Mouse (Mus musculus) intestine, embryonic 15.5 days (tissue): ENCODE measurements around the gene Actr3b. TPM values are rescaled to one million over a fixed set of nuclear protein-coding genes. Genes with fewer than 3 reads are reported as not detected.
"Not testable (repeated sequence)": the region's sequence is repeated elsewhere in the genome, so short reads cannot be mapped to it uniquely, and the experiment has no call there.

Source experiments
- ATAC-seq: fragments of 200-750 bp; cut with Nextera tagmentation; 2 replicates; pipeline ENCODE4 v1.8.0; 2017; ENCODE audit warnings: moderate TSS enrichment, moderate library complexity
- H3K27ac ChIP-seq: fragments of 300-500 bp; sonication (generic); 2 replicates; pipeline ENCODE4 v1.5.1; 2015; ENCODE audit warnings: mild to moderate bottlenecking, inconsistent platforms
- H3K27me3 ChIP-seq: fragments of 300-500 bp; sonication (generic); replicated peaks from 2 replicates; pipeline ENCODE4 v1.6.1; 2015; ENCODE audit warnings: inconsistent platforms
- H3K36me3 ChIP-seq: fragments of 300-500 bp; sonication (generic); 2 replicates; pipeline ENCODE4 v1.6.1; 2015; ENCODE audit warnings: inconsistent platforms
- H3K4me1 ChIP-seq: fragments of 300-500 bp; sonication (generic); replicated peaks from 2 replicates; pipeline ENCODE4 v1.6.1; 2015; ENCODE audit warnings: inconsistent platforms
- H3K4me2 ChIP-seq: fragments of 300-500 bp; sonication (generic); replicated peaks from 2 replicates; pipeline ENCODE4 v1.6.1; 2015; ENCODE audit warnings: mild to moderate bottlenecking, inconsistent platforms
- H3K4me3 ChIP-seq: fragments of 300-500 bp; sonication (generic); replicated peaks from 2 replicates; pipeline ENCODE4 v1.5.1; 2015; ENCODE audit warnings: inconsistent platforms
- H3K9ac ChIP-seq: fragments of 300-500 bp; sonication (generic); 2 replicates; pipeline ENCODE4 v1.6.1; 2015; ENCODE audit warnings: inconsistent platforms
- H3K9me3 ChIP-seq: fragments of 300-500 bp; sonication (generic); 2 replicates; pipeline ENCODE4 v1.6.1; 2016; ENCODE audit warnings: inconsistent platforms
- WGBS: fragments of 180-500 bp; shearing (Covaris S2); methylation state at CpG from one replicate; pipeline ENCODE4 v1.1.7; 2015; 5-methylcytosine and 5-hydroxymethylcytosine counted together
- polyA plus RNA-seq: library from polyadenylated mRNA; unstranded; fragments of >200 nt; fragmentation: Nextera tagmentation; extraction: Ambion mirVana; gene quantifications from 2 replicates; pipeline ENCODE4 v1.2.1, GENCODE M21; 2015

Actr3b gene
- polyA plus RNA-seq, 1 experiment from 2014 or later = 2.7 TPM

DNA sequence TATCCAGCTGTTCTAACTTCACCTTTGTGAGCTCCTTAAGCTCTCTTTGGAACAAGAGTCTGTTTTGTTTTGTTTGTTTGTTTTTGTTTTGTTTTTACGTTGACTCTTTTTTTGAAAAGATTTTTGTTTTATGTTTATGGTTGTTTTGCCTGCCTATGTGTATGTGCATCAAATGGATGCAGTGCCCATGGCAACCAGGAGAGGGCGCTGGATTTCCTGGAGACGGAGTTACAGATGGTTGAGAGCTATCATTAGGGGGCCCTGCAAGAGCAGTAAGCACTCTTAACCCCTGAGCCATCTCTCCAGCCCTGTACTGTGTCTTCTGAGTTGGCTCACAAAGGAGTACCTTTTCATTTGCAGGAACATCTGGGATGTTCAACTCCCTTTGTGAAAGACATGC lies 110.8 kb downstream of the Actr3b start:
- Histone ChIP-seq H3K36me3 (no peaks in the 10 kb centered on the region), H3K4me1 (no peaks in the 10 kb centered on the region), H3K27me3 (no peaks in the 10 kb centered on the region), H3K4me3 (no peak overlapping the region), H3K27ac (no peak overlapping the region), H3K9ac (no peak overlapping the region), H3K4me2 (no peak overlapping the region), H3K9me3 (no peaks in the 10 kb centered on the region)
- WGBS = 52% methylated on average over 3 of the region's 3 CpGs
- ATAC-seq = no peak

DNA sequence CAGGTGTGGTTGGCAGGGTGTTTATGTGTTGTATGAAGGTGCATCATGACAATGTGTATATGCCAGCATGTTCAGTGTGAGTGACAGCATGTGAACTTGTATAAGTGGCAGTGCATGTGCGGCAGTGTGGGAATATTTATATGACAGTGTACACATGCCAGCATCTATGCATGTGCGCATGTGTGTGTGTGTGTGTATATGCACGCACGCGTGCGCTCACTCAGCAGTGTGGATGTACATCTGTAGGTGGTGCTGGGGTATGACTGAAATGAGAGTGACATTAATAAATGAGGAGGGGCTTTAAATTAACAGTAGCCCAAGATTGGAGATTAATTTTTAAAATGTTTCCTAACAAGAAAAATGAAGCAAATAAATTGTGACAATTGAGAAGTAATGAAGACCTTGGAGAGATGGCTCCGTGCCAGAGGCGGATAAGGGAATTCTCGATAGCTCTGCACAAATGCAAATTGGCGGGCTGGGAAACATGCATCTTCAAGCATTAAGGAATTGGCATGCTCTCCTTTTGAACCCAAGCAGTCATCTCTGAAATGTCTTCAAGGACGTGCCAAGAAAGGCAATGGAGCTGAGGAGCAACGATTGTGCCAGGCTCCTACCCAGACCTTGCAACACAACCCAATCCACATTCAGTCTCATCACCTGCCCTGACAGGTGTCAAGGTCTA lies 111.7 kb downstream of the Actr3b start:
- no peak overlapping the region for H3K27ac ChIP-seq

DNA sequence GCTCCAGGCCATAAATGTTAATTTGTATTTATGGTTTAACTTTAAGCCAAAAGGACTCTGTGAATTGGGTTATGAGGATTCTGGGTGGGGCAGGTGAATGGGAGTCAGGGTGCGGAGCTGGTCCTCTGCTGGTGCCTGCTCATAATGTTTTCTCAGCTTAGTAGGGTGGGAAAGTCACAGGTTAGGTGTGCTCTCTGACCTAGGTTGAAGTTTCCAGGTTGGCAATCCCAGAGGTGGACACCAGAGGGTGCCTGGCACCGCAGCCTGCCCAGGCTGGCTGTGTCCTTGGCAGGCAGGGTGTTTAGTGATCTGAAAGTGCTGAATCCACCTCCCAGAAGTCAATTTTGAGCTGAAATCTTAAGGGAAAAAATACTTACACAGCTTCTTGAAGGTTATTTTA lies 113.2 kb downstream of the Actr3b start:
- no peak for ATAC-seq
- 65% methylated on average over 2 of the region's 2 CpGs for WGBS

More for the DNA sequence above, 111.7 kb downstream of the Actr3b start:
- H3K4me2 ChIP-seq = no peak overlapping the region
- H3K36me3 ChIP-seq = no peaks in the 10 kb centered on the region
- H3K27me3 ChIP-seq = no peaks in the 10 kb centered on the region
- ATAC-seq = no peak
- WGBS = 88% methylated on average over 12 of the region's 12 CpGs
- H3K4me1 ChIP-seq = no peaks in the 10 kb centered on the region
- no peaks in the 10 kb centered on the region for H3K9me3 ChIP-seq
- H3K4me3 ChIP-seq = no peak overlapping the region
- H3K9ac ChIP-seq = no peak overlapping the region

DNA sequence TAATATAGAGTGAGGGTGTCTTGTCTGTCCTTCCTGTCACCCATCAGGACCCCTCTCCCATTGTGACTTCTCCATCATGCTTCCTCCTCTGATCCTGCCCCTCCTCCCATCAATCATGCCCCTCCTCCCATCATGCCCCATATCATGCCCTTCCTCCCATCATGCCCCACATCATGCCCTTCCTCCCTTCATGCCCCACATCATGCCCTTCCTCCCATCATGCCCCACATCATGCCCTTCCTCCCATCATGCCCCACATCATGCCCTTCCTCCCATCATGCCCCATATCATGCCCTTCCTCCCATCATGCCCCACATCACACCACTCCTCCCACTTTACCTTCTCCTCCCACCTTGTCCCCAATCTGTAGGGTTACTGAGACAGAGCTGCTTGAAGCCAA lies 116.1 kb downstream of the Actr3b start:
- not testable (repeated sequence) for H3K27ac ChIP-seq, H3K9ac ChIP-seq, H3K27me3 ChIP-seq, H3K36me3 ChIP-seq, H3K4me1 ChIP-seq, H3K4me2 ChIP-seq, H3K4me3 ChIP-seq, H3K9me3 ChIP-seq, ATAC-seq

More for the DNA sequence above, 113.2 kb downstream of the Actr3b start:
- no peak overlapping the region for H3K27ac ChIP-seq
- H3K4me3 ChIP-seq = no peak overlapping the region
- H3K36me3 ChIP-seq = no peaks in the 10 kb centered on the region
- H3K9ac ChIP-seq = no peak overlapping the region
- no peak overlapping the region for H3K4me2 ChIP-seq
- no peaks in the 10 kb centered on the region for H3K27me3 ChIP-seq
- H3K4me1 ChIP-seq = no peaks in the 10 kb centered on the region
- no peaks in the 10 kb centered on the region for H3K9me3 ChIP-seq

DNA sequence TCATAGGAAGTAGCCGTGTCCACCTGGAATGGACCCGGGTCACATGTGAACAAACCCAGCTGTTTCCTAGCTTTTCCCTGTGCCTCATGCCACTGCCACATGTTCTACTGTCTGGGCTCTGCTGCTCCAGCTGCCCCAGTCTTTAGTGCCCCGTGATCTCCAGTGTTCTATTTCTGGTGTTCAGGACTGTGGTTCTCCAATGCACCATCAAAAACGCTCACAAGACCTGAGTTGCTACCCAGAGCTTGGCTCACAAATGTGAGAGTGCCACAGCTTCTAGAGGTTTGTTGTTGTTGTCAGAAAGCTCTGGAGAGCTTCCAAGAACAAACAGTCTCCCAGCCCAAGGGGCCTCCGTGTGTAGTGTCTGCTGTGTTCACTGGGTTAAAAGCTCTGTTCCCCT lies 117.5 kb downstream of the Actr3b start:
- Histone ChIP-seq H3K27me3 (no peaks in the 10 kb centered on the region), H3K4me1 (no peaks in the 10 kb centered on the region), H3K36me3 (no peaks in the 10 kb centered on the region), H3K27ac (no peak overlapping the region), H3K4me3 (no peak overlapping the region), H3K9ac (no peak overlapping the region), H3K9me3 (no peaks in the 10 kb centered on the region), H3K4me2 (no peak overlapping the region)
- ATAC-seq = no peak
- 77% methylated on average over 5 of the region's 5 CpGs for WGBS

DNA sequence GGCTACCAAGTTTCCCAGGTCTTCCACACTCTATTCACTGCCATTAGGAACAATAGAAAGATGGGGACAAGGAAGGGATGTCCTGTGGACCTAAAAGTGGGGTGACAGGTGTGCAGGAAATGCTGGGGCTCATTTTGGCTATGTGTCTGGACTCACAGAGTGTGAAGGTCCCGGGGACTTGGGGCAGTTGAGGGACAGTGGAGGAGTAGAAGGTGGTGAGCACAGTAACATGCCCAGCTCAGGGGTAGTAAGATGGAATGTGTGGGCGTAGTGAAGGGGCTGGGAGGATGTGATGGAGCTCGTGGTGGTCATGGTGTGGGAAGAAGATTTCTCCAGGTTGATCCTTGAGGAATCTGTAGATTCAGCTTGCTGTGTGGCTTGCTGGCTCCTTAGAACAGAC lies 118.2 kb downstream of the Actr3b start:
- no peak for ATAC-seq
- Histone ChIP-seq H3K9ac (no peak overlapping the region), H3K4me2 (no peak overlapping the region), H3K4me1 (no peaks in the 10 kb centered on the region), H3K4me3 (no peak overlapping the region), H3K36me3 (no peaks in the 10 kb centered on the region), H3K27me3 (no peaks in the 10 kb centered on the region), H3K27ac (no peak overlapping the region), H3K9me3 (no peaks in the 10 kb centered on the region)
- WGBS = 85% methylated on average over 3 of the region's 3 CpGs

DNA sequence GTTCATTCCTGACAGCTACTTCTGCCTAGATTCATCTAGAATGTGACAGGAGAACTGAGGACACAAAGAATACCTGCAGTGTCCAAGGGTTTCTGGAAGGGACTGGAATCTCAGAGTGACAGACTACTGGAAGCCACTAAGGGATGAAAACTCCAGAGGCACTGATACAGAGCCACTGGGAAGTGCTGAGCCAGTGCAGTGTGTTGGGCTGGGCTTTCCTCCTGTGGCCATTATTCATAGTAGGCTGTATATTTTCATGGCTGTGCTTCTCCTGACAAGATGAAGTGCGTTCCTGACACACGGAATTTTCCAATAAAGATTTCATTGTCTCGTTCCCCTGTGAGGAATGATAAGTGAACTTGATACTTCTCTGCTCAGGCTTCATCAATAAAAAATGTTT lies 126.9 kb downstream of the Actr3b start:
- ATAC-seq = no peak
- 74% methylated on average over 3 of the region's 3 CpGs for WGBS

DNA sequence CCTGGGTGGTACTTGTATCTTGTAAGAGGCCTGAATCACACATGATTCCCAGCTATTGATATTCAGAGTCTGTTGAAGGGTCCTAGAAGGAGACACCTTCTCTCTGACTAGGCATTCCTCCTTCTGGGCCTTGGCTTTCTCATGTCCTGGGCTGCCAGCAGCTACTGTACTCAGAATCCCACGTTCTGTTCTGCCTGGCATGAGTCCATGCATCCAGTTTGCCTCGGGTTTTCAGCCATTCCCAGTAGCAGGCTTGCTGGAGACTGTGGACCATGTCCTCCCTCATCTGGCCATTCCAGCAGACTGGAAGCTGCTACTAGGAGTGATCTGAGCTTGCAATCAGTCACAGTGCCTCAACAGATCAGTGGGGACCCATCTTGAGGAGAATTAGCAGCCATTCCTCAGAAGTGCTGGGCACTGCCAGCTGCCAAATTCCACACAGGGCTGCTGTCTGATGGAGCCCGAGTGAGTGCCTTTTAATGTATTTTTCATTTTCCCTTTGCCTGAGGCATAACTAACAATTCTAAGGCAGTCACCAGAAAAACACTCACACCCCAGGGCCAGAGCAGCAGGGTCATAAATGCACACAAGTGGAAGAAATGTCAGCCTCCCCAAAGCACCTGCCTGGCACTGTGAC lies 130.1 kb downstream of the Actr3b start:
- no peak overlapping the region for H3K4me3 ChIP-seq
- H3K4me1 ChIP-seq = no peaks in the 10 kb centered on the region
- H3K9ac ChIP-seq = no peak overlapping the region
- H3K36me3 ChIP-seq = no peaks in the 10 kb centered on the region
- ATAC-seq = no peak
- H3K4me2 ChIP-seq = no peak overlapping the region
- no peaks in the 10 kb centered on the region for H3K9me3 ChIP-seq
- no peaks in the 10 kb centered on the region for H3K27me3 ChIP-seq
- 52% methylated on average over 3 of the region's 3 CpGs for WGBS
- no peak overlapping the region for H3K27ac ChIP-seq

More for the DNA sequence above, 126.9 kb downstream of the Actr3b start:
- no peak overlapping the region for H3K27ac ChIP-seq
- no peaks in the 10 kb centered on the region for H3K36me3 ChIP-seq
- H3K4me2 ChIP-seq = no peak overlapping the region
- H3K4me3 ChIP-seq = no peak overlapping the region
- no peaks in the 10 kb centered on the region for H3K9me3 ChIP-seq
- H3K4me1 ChIP-seq = no peaks in the 10 kb centered on the region
- H3K27me3 ChIP-seq = no peaks in the 10 kb centered on the region
- H3K9ac ChIP-seq = no peak overlapping the region

DNA sequence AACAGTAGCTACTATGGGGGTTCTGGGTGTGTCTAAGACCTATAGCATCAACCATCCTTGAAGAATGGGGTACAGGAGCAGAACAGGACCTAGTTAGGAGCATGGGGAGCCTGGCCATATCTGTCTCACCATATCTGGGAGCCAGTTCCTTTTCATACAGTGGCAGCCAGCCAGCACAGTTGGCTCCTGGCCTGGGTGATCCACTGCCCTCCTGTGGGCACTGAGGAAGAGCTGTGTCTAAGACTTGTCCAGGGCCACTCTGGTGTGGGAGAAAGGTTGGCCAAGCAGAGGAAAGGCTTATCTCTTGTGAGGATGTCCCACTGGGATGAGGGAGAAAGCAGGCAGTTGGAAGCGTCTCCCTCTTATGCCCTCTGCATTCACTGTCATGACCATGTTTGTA lies 131.5 kb downstream of the Actr3b start:
- Histone ChIP-seq H3K27ac (no peak overlapping the region), H3K4me1 (no peaks in the 10 kb centered on the region), H3K36me3 (no peaks in the 10 kb centered on the region), H3K9me3 (no peaks in the 10 kb centered on the region), H3K27me3 (no peaks in the 10 kb centered on the region), H3K4me3 (no peak overlapping the region), H3K4me2 (no peak overlapping the region), H3K9ac (no peak overlapping the region)
- 88% methylated on average over 1 of the region's 1 CpGs for WGBS
- ATAC-seq = no peak

Other genes starting within 250 kb of the Actr3b start
- 0.11 TPM in 1 of 2 replicates, not detected in the other for gene Cct8l1, start 243.9 kb upstream of the Actr3b start, polyA plus RNA-seq
- gene Xrcc2, start 54.2 kb upstream of the Actr3b start, polyA plus RNA-seq = 5.9 and 6.2 TPM in 2 replicates
- not detected in 2 replicates for gene Gm21663, start 182.4 kb downstream of the Actr3b start, polyA plus RNA-seq
- not detected in 2 replicates for gene Gm21671, start 194.4 kb downstream of the Actr3b start, polyA plus RNA-seq
- gene Gm21680, start 212.7 kb downstream of the Actr3b start, polyA plus RNA-seq = 0.10 TPM in 1 of 2 replicates, not detected in the other
- 0.14 TPM in 1 of 2 replicates, not detected in the other for gene Gm21698, start 228.7 kb downstream of the Actr3b start, polyA plus RNA-seq
- gene Gm1979, start 244.8 kb downstream of the Actr3b start, polyA plus RNA-seq = not detected in 2 replicates